Mouse (Mus musculus): Measurements from ENCODE around the gene C130050O18Rik.

DNA sequence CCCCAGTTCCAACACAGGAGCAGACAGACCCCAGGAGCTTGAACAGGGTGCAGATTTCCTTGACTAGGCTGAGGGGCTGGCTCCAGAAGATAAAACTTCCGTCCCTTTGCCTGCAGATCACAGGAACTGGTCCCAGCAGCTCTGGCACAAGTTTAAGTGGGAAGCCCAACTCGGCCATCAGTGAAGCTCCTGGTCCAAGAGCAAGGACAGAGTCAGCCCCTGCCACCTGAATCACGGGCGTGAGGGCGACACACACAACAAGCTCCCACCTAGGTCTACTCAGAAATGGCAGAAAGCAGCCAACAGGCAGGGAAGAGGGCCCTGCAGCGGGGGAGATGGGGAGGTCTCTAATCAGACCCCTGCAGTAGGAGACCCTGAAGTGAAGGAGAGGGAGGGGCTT is 34.7 kb upstream of the C130050O18Rik start:
- TF ChIP-seq POLR2A (IDR thresholded peaks at IDR 0.05; ENCODE audit: control insufficient read depth, low read depth, low read length) (no peak), CTCF (IDR thresholded peaks at IDR 0.05; ENCODE audit: control insufficient read depth, insufficient read depth, insufficient replicate concordance, low read depth, low read length) (no peak)

Data from testis, adult 2 months (tissue).